Mouse (Mus musculus): ENCODE measurements around the gene Rfc2. TPM values are rescaled to one million over a fixed set of nuclear protein-coding genes. Genes with fewer than 3 reads are reported as not detected.

Rfc2 gene
- polyA plus RNA-seq, 1 experiment from 2014 or later = 174 TPM

DNA sequence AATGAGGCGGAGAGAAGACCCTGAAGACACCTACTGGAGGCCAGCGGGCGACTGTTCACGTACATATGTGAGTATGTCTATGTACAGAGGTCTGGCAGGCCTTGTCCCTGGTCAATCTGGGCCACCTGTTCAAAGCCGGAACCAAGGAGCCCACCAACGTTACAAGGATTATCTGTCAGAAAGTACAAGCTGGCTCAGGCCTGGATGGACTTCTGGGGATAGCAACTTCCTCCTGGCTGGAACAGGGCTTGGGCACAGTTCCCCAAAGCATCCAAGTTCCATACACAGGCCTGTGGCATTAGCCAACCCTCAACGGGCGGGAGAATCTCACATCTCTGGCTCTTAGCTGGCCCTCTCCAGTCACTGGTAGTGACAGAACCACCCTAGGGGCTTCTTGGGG, 33.1 kb downstream of the Rfc2 start:
- peaks cover 38% of the 10 kb centered on the region for H3K36me3 ChIP-seq (replicated peaks; ENCODE audit: control insufficient read depth, insufficient read depth)

GRCm38 (mm10) chr5:134614802-134615201, 33.6 kb downstream of the Rfc2 start, which contains the start of gene Lat2:
TSS of gene Lat2 (minus strand) at chr5:134615025.
- Histone ChIP-seq H3K27ac (no peak within 1 kb of the TSS), H3K4me1 (replicated peaks; ENCODE audit: control insufficient read depth, insufficient read depth, low read length) (no peaks in the 10 kb centered on the region), H3K9me3 (ENCODE audit: control insufficient read depth, low read length) (no peaks in the 10 kb centered on the region), H3K36me3 (replicated peaks; ENCODE audit: control insufficient read depth, insufficient read depth) (peaks cover 44% of the 10 kb centered on the region), H3K4me2 (replicated peaks) (no peak within 1 kb of the TSS), H3K27me3 (ENCODE audit: control insufficient read depth, insufficient read depth, low read length) (no peaks in the 10 kb centered on the region), H3K4me3 (replicated peaks; ENCODE audit: low read length) (no peak within 1 kb of the TSS), H3K9ac (no peak within 1 kb of the TSS)
- no peak for ATAC-seq (ENCODE audit: low FRiP score)
- 93% methylated on average over 7 of the region's 7 CpGs for WGBS
- DNase-seq (ENCODE audit: low spot score) = no peak

More for the DNA sequence above, 33.1 kb downstream of the Rfc2 start:
- Histone ChIP-seq H3K27me3 (ENCODE audit: control insufficient read depth, insufficient read depth, low read length) (no peaks in the 10 kb centered on the region), H3K9ac (no peak overlapping the region), H3K4me2 (replicated peaks) (no peak overlapping the region), H3K4me3 (replicated peaks; ENCODE audit: low read length) (no peak overlapping the region), H3K9me3 (ENCODE audit: control insufficient read depth, low read length) (no peaks in the 10 kb centered on the region), H3K4me1 (replicated peaks; ENCODE audit: control insufficient read depth, insufficient read depth, low read length) (no peaks in the 10 kb centered on the region), H3K27ac (no peak overlapping the region)
- no peak for DNase-seq (ENCODE audit: low spot score)
- ATAC-seq (ENCODE audit: low FRiP score) = no peak
- WGBS = 91% methylated on average over 8 of the region's 8 CpGs

DNA sequence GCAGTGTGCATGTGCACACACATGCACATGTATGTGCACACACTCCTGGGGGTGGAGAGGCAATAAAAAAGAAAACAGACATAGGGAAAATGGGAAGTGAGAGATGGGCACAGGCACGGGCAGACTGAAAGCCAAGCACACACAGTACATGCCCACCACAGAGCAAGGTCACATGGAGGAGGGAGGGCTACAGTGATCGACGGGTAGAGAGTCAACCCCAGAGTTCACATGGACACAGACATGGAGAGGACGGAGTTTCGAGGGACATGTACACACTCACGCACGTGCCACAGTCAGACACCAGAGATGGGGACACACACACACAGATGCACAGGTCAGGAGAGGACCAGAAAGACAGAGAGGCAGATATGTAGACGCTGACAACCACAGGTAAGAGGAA, 34.2 kb downstream of the Rfc2 start:
- Histone ChIP-seq H3K9ac (no peak overlapping the region), H3K27ac (no peak overlapping the region), H3K27me3 (ENCODE audit: control insufficient read depth, insufficient read depth, low read length) (no peaks in the 10 kb centered on the region), H3K4me3 (replicated peaks; ENCODE audit: low read length) (no peak overlapping the region), H3K36me3 (replicated peaks; ENCODE audit: control insufficient read depth, insufficient read depth) (peaks cover 49% of the 10 kb centered on the region), H3K9me3 (ENCODE audit: control insufficient read depth, low read length) (no peaks in the 10 kb centered on the region), H3K4me2 (replicated peaks) (no peak overlapping the region), H3K4me1 (replicated peaks; ENCODE audit: control insufficient read depth, insufficient read depth, low read length) (no peaks in the 10 kb centered on the region)
- DNase-seq (ENCODE audit: low spot score) = no peak
- 87% methylated on average over 8 of the region's 8 CpGs for WGBS
- no peak for ATAC-seq (ENCODE audit: low FRiP score)

DNA sequence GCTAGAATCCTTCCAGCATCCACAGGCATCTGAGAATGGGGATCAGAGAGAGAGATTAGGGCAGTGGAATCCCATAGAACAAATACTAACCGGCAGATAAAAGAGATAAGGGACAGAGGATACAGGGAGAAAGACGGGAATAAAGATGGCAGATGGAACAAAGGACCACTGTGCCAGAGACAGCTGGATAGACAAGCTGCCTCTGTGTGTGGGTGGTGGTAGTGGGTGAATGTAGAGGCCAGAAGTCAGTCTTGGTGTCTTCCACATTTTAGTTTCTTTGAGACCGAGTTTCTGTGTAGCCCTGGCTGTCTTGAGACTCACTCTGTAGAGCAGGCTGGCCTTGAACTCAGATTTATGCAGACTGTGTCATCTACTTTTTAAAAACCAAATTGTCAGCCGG, 34.6 kb downstream of the Rfc2 start:
- Histone ChIP-seq H3K9ac (no peak overlapping the region), H3K4me3 (replicated peaks; ENCODE audit: low read length) (no peak overlapping the region), H3K9me3 (ENCODE audit: control insufficient read depth, low read length) (no peaks in the 10 kb centered on the region), H3K36me3 (replicated peaks; ENCODE audit: control insufficient read depth, insufficient read depth) (peaks cover 53% of the 10 kb centered on the region), H3K27ac (no peak overlapping the region), H3K4me1 (replicated peaks; ENCODE audit: control insufficient read depth, insufficient read depth, low read length) (no peaks in the 10 kb centered on the region), H3K4me2 (replicated peaks) (no peak overlapping the region), H3K27me3 (ENCODE audit: control insufficient read depth, insufficient read depth, low read length) (no peaks in the 10 kb centered on the region)
- ATAC-seq (ENCODE audit: low FRiP score) = no peak
- 74% methylated on average over 4 of the region's 4 CpGs for WGBS
- DNase-seq (ENCODE audit: low spot score) = no peak

DNA sequence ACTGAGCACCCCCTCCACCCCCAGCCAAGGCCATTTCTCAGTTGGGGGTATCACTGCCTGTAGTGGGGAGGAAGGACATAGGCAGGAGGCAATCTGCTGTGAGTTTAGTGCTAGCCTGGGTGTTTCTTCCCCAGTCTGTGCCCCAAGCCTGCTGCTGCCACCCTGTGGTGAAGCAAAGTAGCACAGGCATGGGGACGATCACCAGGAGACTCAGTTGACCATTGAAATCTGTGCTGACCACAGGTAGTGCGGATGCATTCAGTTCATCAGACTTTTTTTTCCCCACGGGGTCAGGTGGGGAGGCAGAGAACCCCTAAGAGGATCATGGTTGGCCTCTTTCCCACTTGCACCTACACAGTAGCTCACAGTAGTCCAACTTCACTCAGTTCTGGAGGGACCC, 35.9 kb downstream of the Rfc2 start:
- Histone ChIP-seq H3K27me3 (ENCODE audit: control insufficient read depth, insufficient read depth, low read length) (no peaks in the 10 kb centered on the region), H3K9ac (no peak overlapping the region), H3K4me2 (replicated peaks) (no peak overlapping the region), H3K27ac (no peak overlapping the region), H3K9me3 (ENCODE audit: control insufficient read depth, low read length) (no peaks in the 10 kb centered on the region), H3K4me3 (replicated peaks; ENCODE audit: low read length) (no peak overlapping the region), H3K4me1 (replicated peaks; ENCODE audit: control insufficient read depth, insufficient read depth, low read length) (no peaks in the 10 kb centered on the region), H3K36me3 (replicated peaks; ENCODE audit: control insufficient read depth, insufficient read depth) (peaks cover 66% of the 10 kb centered on the region)
- DNase-seq (ENCODE audit: low spot score) (no peak), ATAC-seq (ENCODE audit: low FRiP score) (no peak)
- WGBS = 62% methylated on average over 3 of the region's 3 CpGs

- WGBS = 94% methylated on average over 9 of the region's 9 CpGs
- Histone ChIP-seq H3K27ac (no peak overlapping the region), H3K9me3 (ENCODE audit: control insufficient read depth, low read length) (no peaks in the 10 kb centered on the region), H3K4me3 (replicated peaks; ENCODE audit: low read length) (no peak overlapping the region), H3K9ac (no peak overlapping the region), H3K27me3 (ENCODE audit: control insufficient read depth, insufficient read depth, low read length) (no peaks in the 10 kb centered on the region), H3K4me1 (replicated peaks; ENCODE audit: control insufficient read depth, insufficient read depth, low read length) (no peaks in the 10 kb centered on the region), H3K36me3 (replicated peaks; ENCODE audit: control insufficient read depth, insufficient read depth) (peaks cover 86% of the 10 kb centered on the region), H3K4me2 (replicated peaks) (no peak overlapping the region)
- DNase-seq (ENCODE audit: low spot score) = no peak
- ATAC-seq (ENCODE audit: low FRiP score) = no peak
Measured at GRCm38 (mm10) chr5:134620457-134620856, 39.3 kb downstream of the Rfc2 start.

GRCm38 (mm10) chr5:134621099-134621640, 40.0 kb downstream of the Rfc2 start:
- Histone ChIP-seq H3K27me3 (ENCODE audit: control insufficient read depth, insufficient read depth, low read length) (no peaks in the 10 kb centered on the region), H3K9me3 (ENCODE audit: control insufficient read depth, low read length) (no peaks in the 10 kb centered on the region), H3K36me3 (replicated peaks; ENCODE audit: control insufficient read depth, insufficient read depth) (peaks cover 91% of the 10 kb centered on the region), H3K4me1 (replicated peaks; ENCODE audit: control insufficient read depth, insufficient read depth, low read length) (no peaks in the 10 kb centered on the region), H3K4me3 (replicated peaks; ENCODE audit: low read length) (no peak overlapping the region), H3K9ac (no peak overlapping the region), H3K27ac (no peak overlapping the region), H3K4me2 (replicated peaks) (no peak overlapping the region)
- 92% methylated on average over 16 of the region's 16 CpGs for WGBS
- DNase-seq (ENCODE audit: low spot score) = no peak
- ATAC-seq (ENCODE audit: low FRiP score) = no peak

DNA sequence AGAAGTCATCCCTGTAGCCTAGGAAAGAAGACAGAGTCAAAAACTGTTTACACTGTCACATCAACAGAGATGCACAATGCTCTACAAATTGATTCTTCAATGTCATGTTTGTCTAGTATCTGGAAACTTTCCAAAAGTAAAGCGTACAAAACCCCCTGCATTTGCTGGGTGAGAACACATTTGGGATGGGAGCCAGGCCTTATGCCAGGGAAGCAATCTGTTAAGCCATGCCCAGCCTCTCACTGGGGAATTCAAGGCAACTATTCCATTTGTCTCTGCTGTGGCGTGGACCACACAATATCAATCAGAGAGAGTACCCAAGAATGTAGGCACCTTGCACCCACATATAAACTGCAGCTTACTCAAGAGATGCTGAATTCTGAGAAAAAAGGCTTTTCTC, 40.9 kb downstream of the Rfc2 start:
- peaks cover 96% of the 10 kb centered on the region for H3K36me3 ChIP-seq (replicated peaks; ENCODE audit: control insufficient read depth, insufficient read depth)
- H3K4me2 ChIP-seq (replicated peaks) = no peak overlapping the region
- peak; percentile 58 for DNase-seq (ENCODE audit: low spot score)
- no peaks in the 10 kb centered on the region for H3K9me3 ChIP-seq (ENCODE audit: control insufficient read depth, low read length)
- H3K9ac ChIP-seq = no peak overlapping the region
- no peak overlapping the region for H3K4me3 ChIP-seq (replicated peaks; ENCODE audit: low read length)
- ATAC-seq (ENCODE audit: low FRiP score) = no peak
- no peaks in the 10 kb centered on the region for H3K4me1 ChIP-seq (replicated peaks; ENCODE audit: control insufficient read depth, insufficient read depth, low read length)
- no peaks in the 10 kb centered on the region for H3K27me3 ChIP-seq (ENCODE audit: control insufficient read depth, insufficient read depth, low read length)
- no peak overlapping the region for H3K27ac ChIP-seq
- WGBS = 60% methylated on average over 2 of the region's 2 CpGs

- 89% methylated on average over 4 of the region's 4 CpGs for WGBS
Measured at GRCm38 (mm10) chr5:134629508-134629907, 48.3 kb downstream of the Rfc2 start.

DNA sequence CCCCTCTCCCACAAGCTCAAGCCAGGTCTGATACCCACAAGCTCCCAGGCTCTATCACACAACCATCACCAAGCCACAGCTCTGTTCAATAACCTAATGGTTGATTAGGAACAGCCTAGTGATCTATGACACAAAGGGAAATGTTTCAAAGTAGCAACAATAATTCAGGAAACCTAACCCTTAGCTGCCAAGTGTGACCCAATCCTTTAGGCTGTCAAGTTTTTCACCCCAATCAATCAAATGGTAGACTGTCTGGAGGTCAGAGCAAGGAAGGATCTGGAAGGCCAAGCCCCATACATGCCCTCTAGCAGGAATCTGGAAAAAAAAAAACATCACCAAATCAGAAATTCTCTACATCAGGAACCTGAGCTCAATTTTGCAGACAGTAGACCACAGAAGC, 49.7 kb downstream of the Rfc2 start:
- ATAC-seq (ENCODE audit: low FRiP score) (no peak), DNase-seq (ENCODE audit: low spot score) (no peak)
- Histone ChIP-seq H3K4me3 (replicated peaks; ENCODE audit: low read length) (no peak overlapping the region), H3K9me3 (ENCODE audit: control insufficient read depth, low read length) (no peaks in the 10 kb centered on the region), H3K27me3 (ENCODE audit: control insufficient read depth, insufficient read depth, low read length) (no peaks in the 10 kb centered on the region), H3K36me3 (replicated peaks; ENCODE audit: control insufficient read depth, insufficient read depth) (peaks cover 55% of the 10 kb centered on the region), H3K4me1 (replicated peaks; ENCODE audit: control insufficient read depth, insufficient read depth, low read length) (peaks cover 5% of the 10 kb centered on the region; the same call in 1 of the 2 replicates), H3K27ac (no peak overlapping the region), H3K4me2 (replicated peaks) (no peak overlapping the region), H3K9ac (no peak overlapping the region)

More at GRCm38 (mm10) chr5:134629508-134629907, 48.3 kb downstream of the Rfc2 start:
- Histone ChIP-seq H3K4me2 (replicated peaks) (no peak overlapping the region), H3K9ac (no peak overlapping the region), H3K4me1 (replicated peaks; ENCODE audit: control insufficient read depth, insufficient read depth, low read length) (peaks cover 5% of the 10 kb centered on the region; the same call in 1 of the 2 replicates), H3K27ac (no peak overlapping the region), H3K27me3 (ENCODE audit: control insufficient read depth, insufficient read depth, low read length) (no peaks in the 10 kb centered on the region), H3K4me3 (replicated peaks; ENCODE audit: low read length) (no peak overlapping the region), H3K36me3 (replicated peaks; ENCODE audit: control insufficient read depth, insufficient read depth) (peaks cover 59% of the 10 kb centered on the region), H3K9me3 (ENCODE audit: control insufficient read depth, low read length) (no peaks in the 10 kb centered on the region)
- ATAC-seq (ENCODE audit: low FRiP score) (no peak), DNase-seq (ENCODE audit: low spot score) (no peak)
